Mouse (Mus musculus) MEL (cell line): ENCODE measurements at regions not wholly inside any gene's neighbourhood (a gene's known extent, or its start where the extent isn't known, plus 50 kb on each side); places are given as distances from the start of the nearest gene placed in this dataset.

Source experiments
- DNase-seq: peaks from one replicate; pipeline ENCODE4 v3.0.0; 2011; ENCODE audit warnings: low read depth, low spot score
- H3K27ac ChIP-seq: 2 replicates; pipeline ENCODE4 v1.5.1; 2012; ENCODE audit warnings: low read depth, mild to moderate bottlenecking, control low read depth, low read length, moderate library complexity; ENCODE audit not compliant: control insufficient read depth
- H3K27me3 ChIP-seq, 2 experiments: fragments of 150-350 bp in 1 of 2; sonication (generic) in 1 of 2; 2 replicates each; pipeline ENCODE4 v1.6.1; 2012; ENCODE audit warnings: low read length in 2 of 2, mild to moderate bottlenecking in 2 of 2, improper control_type of control experiment in 1 of 2, moderate library complexity in 1 of 2; ENCODE audit not compliant: insufficient read depth in 2 of 2, control insufficient read depth in 1 of 2
- H3K36me3 ChIP-seq, 2 experiments: 2 replicates each; pipeline ENCODE4 v1.6.1; 2012 to 2014; ENCODE audit warnings: low read length in 2 of 2, improper control_type of control experiment in 1 of 2, inconsistent platforms in 1 of 2, mild to moderate bottlenecking in 1 of 2; ENCODE audit not compliant: insufficient read depth in 2 of 2, control insufficient read depth in 1 of 2
- H3K4me1 ChIP-seq, 2 experiments: fragments of 150-350 bp in 1 of 2; sonication (generic) in 1 of 2; 2 replicates each; pipeline ENCODE4 v1.6.1; 2012; ENCODE audit warnings: low read length in 2 of 2, improper control_type of control experiment in 1 of 2, mild to moderate bottlenecking in 1 of 2; ENCODE audit not compliant: insufficient read depth in 2 of 2, control insufficient read depth in 1 of 2
- H3K4me3 ChIP-seq, 2 experiments: fragments of 150-350 bp in 1 of 2; sonication (generic) in 1 of 2; 2 replicates each; pipeline ENCODE4 v1.5.1; 2012; ENCODE audit warnings: low read depth in 2 of 2, low read length in 2 of 2, mild to moderate bottlenecking in 2 of 2, moderate library complexity in 2 of 2, control low read depth in 1 of 2, improper control_type of control experiment in 1 of 2; ENCODE audit not compliant: control insufficient read depth in 1 of 2, insufficient read depth in 1 of 2
- H3K79me2 ChIP-seq: 2 replicates; pipeline ENCODE4 v1.6.1; 2012; ENCODE audit warnings: mild to moderate bottlenecking, low read length, moderate library complexity; ENCODE audit not compliant: control insufficient read depth, poor library complexity, insufficient read depth
- H3K9ac ChIP-seq: 2 replicates; pipeline ENCODE4 v1.6.1; 2012; ENCODE audit warnings: low read depth, mild to moderate bottlenecking, control low read depth, low read length, moderate library complexity; ENCODE audit not compliant: control insufficient read depth, poor library complexity, severe bottlenecking
- H3K9me3 ChIP-seq: fragments of 150-350 bp; sonication (generic); replicated peaks from 2 replicates; pipeline ENCODE4 v1.6.1; 2012; ENCODE audit warnings: mild to moderate bottlenecking, low read length, improper control_type of control experiment, moderate library complexity; ENCODE audit not compliant: insufficient read depth
- BHLHE40 ChIP-seq: IDR thresholded peaks from 2 replicates; pipeline ENCODE4 v1.6.1; 2012; ENCODE audit warnings: low read depth, mild to moderate bottlenecking, inconsistent platforms, low read length, improper control_type of control experiment, borderline replicate concordance
- CHD1 ChIP-seq: IDR thresholded peaks from 2 replicates; pipeline ENCODE4 v1.6.1; 2012; ENCODE audit warnings: low read depth, mild to moderate bottlenecking, inconsistent platforms, low read length, improper control_type of control experiment
- CHD2 ChIP-seq: IDR thresholded peaks from 2 replicates; pipeline ENCODE4 v1.6.1; 2011; ENCODE audit warnings: low read length, improper control_type of control experiment
- CTCF ChIP-seq, 3 experiments: IDR thresholded peaks in 2 of 3; conservative IDR thresholded peaks in 1 of 3; 2 replicates each; pipeline ENCODE4 v1.5.1; 2011 to 2012; ENCODE audit warnings: low read length in 3 of 3, low read depth in 2 of 3, mild to moderate bottlenecking in 2 of 3, improper control_type of control experiment in 1 of 3, inconsistent platforms in 1 of 3, mixed read lengths in 1 of 3, moderate library complexity in 1 of 3; ENCODE audit not compliant: control insufficient read depth in 1 of 3, insufficient read depth in 1 of 3, poor library complexity in 1 of 3, severe bottlenecking in 1 of 3
- E2F4 ChIP-seq: IDR thresholded peaks from 2 replicates; pipeline ENCODE4 v1.6.1; 2011; ENCODE audit warnings: low read depth, low read length, improper control_type of control experiment, borderline replicate concordance
- EP300 ChIP-seq, 2 experiments: IDR thresholded peaks; 2 replicates each; pipeline ENCODE4 v1.6.1; 2011; ENCODE audit warnings: improper control_type of control experiment in 2 of 2, low read length in 2 of 2, low read depth in 1 of 2, mild to moderate bottlenecking in 1 of 2
- ETS1 ChIP-seq: IDR thresholded peaks from 2 replicates; pipeline ENCODE4 v1.6.1; 2012; ENCODE audit warnings: low read depth, mild to moderate bottlenecking, inconsistent platforms, low read length, improper control_type of control experiment, moderate library complexity
- JUND ChIP-seq: IDR thresholded peaks from 2 replicates; pipeline ENCODE4 v1.6.1; 2011; ENCODE audit warnings: low read depth, mild to moderate bottlenecking, improper control_type of control experiment, low read length
- KAT2A ChIP-seq: conservative IDR thresholded peaks from 2 replicates; pipeline ENCODE4 v1.6.1; 2012; ENCODE audit warnings: low read depth, low read length, improper control_type of control experiment, inconsistent platforms
- MAFK ChIP-seq: IDR thresholded peaks from 2 replicates; pipeline ENCODE4 v1.6.1; 2011; ENCODE audit warnings: low read depth, mild to moderate bottlenecking, low read length, improper control_type of control experiment, borderline replicate concordance
- MYC ChIP-seq: IDR thresholded peaks from 2 replicates; pipeline ENCODE4 v1.6.1; 2011; ENCODE audit warnings: low read depth, mild to moderate bottlenecking, low read length, improper control_type of control experiment, moderate library complexity
- NELFE ChIP-seq: IDR thresholded peaks from 2 replicates; pipeline ENCODE4 v1.6.1; 2011; ENCODE audit warnings: low read depth, low read length, improper control_type of control experiment
- POLR2AphosphoS2 ChIP-seq: IDR thresholded peaks from 2 replicates; pipeline ENCODE4 v1.6.1; 2011; ENCODE audit warnings: low read length, improper control_type of control experiment
- RAD21 ChIP-seq: IDR thresholded peaks from 2 replicates; pipeline ENCODE4 v1.6.1; 2011; ENCODE audit warnings: mild to moderate bottlenecking, low read depth, low read length, improper control_type of control experiment
- TBP ChIP-seq: IDR thresholded peaks from 2 replicates; pipeline ENCODE4 v1.8.0; 2011; ENCODE audit warnings: low read depth, low read length, improper control_type of control experiment
- UBTF ChIP-seq: IDR thresholded peaks from 2 replicates; pipeline ENCODE4 v1.6.1; 2012; ENCODE audit warnings: low read depth, mild to moderate bottlenecking, inconsistent platforms, low read length, improper control_type of control experiment, moderate library complexity, borderline replicate concordance; ENCODE audit not compliant: insufficient read depth
- USF1 ChIP-seq: IDR thresholded peaks from 2 replicates; pipeline ENCODE4 v1.6.1; 2014; ENCODE audit warnings: low read depth, mild to moderate bottlenecking, inconsistent platforms, low read length, improper control_type of control experiment, moderate library complexity
- ZMIZ1 ChIP-seq: IDR thresholded peaks from 2 replicates; pipeline ENCODE4 v1.6.1; 2012; ENCODE audit warnings: low read depth, mild to moderate bottlenecking, inconsistent platforms, low read length, improper control_type of control experiment, moderate library complexity
- ZNF384 ChIP-seq: IDR thresholded peaks from 2 replicates; pipeline ENCODE4 v1.6.1; 2012; ENCODE audit warnings: low read depth, mild to moderate bottlenecking, inconsistent platforms, low read length, improper control_type of control experiment

- TF ChIP-seq UBTF, result no peak
- no peak for TF ChIP-seq POLR2AphosphoS2
- TF ChIP-seq EP300 (IDR thresholded peaks at IDR 0.05; ENCODE audit: low read depth in 1 of 2, low read length in 2 of 2), result no peak
- TF ChIP-seq BHLHE40, result no peak
- TF ChIP-seq ZMIZ1, result no peak
- no peak for TF ChIP-seq MYC
- TF ChIP-seq E2F4, result no peak
- no peak for TF ChIP-seq MAFK
- no peak for TF ChIP-seq ZNF384
- no peak for TF ChIP-seq NELFE
- no peak for TF ChIP-seq ETS1
- no peak for TF ChIP-seq CHD2
- no peak for TF ChIP-seq JUND
- no peak for TF ChIP-seq KAT2A
- TF ChIP-seq CHD1, result no peak
- no peak for TF ChIP-seq TBP
- TF ChIP-seq CTCF (IDR thresholded peaks at IDR 0.05 in 2 of 3, conservative IDR thresholded peaks at IDR 0.05 in 1 of 3; ENCODE audit: control insufficient read depth in 1 of 3, insufficient read depth in 1 of 3, low read depth in 2 of 3, low read length in 3 of 3, poor library complexity in 1 of 3, severe bottlenecking in 1 of 3), result no peak
- no peak for TF ChIP-seq RAD21
- no peak for TF ChIP-seq USF1
- TF ChIP-seq, all 39 proteins: peak for 0
- H3K27me3 ChIP-seq, result no peaks in the 10 kb centered on the region
- H3K79me2 ChIP-seq, result no peaks in the 10 kb centered on the region
- no peak overlapping the region for H3K4me3 ChIP-seq
- no peaks in the 10 kb centered on the region for H3K4me1 ChIP-seq
- no peaks in the 10 kb centered on the region for H3K9me3 ChIP-seq
- no peaks in the 10 kb centered on the region for H3K36me3 ChIP-seq
- no peak overlapping the region for H3K9ac ChIP-seq
- H3K27ac ChIP-seq, result no peak overlapping the region
- no peak for DNase-seq
Observed at GRCm38 (mm10) chr5:85571381-85571780, 494.0 kb downstream of the Cenpc1 start.

GRCm38 (mm10) chr5:85536329-85536728, 529.1 kb downstream of the Cenpc1 start:
- Histone ChIP-seq H3K9me3 (no peaks in the 10 kb centered on the region), H3K79me2 (no peaks in the 10 kb centered on the region), H3K9ac (no peak overlapping the region), H3K27me3 (no peaks in the 10 kb centered on the region), H3K27ac (no peak overlapping the region), H3K36me3 (no peaks in the 10 kb centered on the region), H3K4me3 (no peak overlapping the region), H3K4me1 (no peaks in the 10 kb centered on the region)
- no peak for TF ChIP-seq MAFK
- no peak for DNase-seq
